Mouse (Mus musculus) small intestine, adult 2 months (tissue): ENCODE measurements around the gene Oser1.

Experiments
- CTCF ChIP-seq: fragments of 200-500 bp; IDR thresholded peaks from 2 replicates; pipeline ENCODE4 v1.5.1; 2012; ENCODE audit warnings: low read depth, mild to moderate bottlenecking, control low read depth, inconsistent platforms, low read length, moderate library complexity, mixed read lengths; ENCODE audit not compliant: insufficient replicate concordance, insufficient read length; ENCODE audit errors: extremely low read depth
- POLR2A ChIP-seq: fragments of 200-500 bp; IDR thresholded peaks from 2 replicates; pipeline ENCODE4 v1.6.1; 2012; ENCODE audit warnings: low read depth, mild to moderate bottlenecking, control low read depth, inconsistent platforms, low read length, moderate library complexity

GRCm38 (mm10) chr2:163463251-163463769 is 38.8 kb upstream of the Oser1 start:
- TF ChIP-seq CTCF (no peak), POLR2A (no peak)
